Mouse (Mus musculus) frontal cortex, postnatal 25 days (tissue): ENCODE results near the gene Ap4e1.

Experiments
- DNase-seq, 2 experiments: peaks; one replicate each; pipeline ENCODE4 v3.0.0; 2022; ENCODE audit warnings: low spot score in 2 of 2

Ap4e1 gene

GRCm38 (mm10) chr2:127008469-127008998 is at the start of gene Ap4e1:
Gene Ap4e1 (plus strand): TSS chr2:127008717.
- peak; percentile 97 to 98 for DNase-seq

DNA sequence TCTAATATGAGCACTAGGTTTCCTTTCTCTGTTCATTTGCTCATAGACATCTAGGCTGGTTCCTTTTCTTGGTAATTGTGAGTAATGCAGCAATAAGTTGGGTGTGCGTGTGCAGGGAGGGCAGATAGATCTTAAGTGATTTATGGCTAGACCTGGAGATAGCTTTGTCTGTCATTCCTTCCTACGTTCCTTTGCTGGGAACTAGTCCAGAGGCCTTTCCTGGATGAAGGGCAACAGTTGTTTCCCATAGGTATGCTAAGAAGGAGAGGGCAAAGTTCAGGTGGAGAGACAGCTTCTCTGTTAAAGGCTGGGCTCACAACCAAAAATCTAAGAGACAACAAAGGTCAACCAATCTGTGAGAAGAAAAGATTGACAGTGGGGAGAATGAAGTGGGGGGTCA is 46.8 kb upstream of the Ap4e1 start:
- no peak for DNase-seq

- no peak for DNase-seq
These were observed 31.1 kb upstream of the Ap4e1 start for GRCm38 (mm10) chr2:126977428-126977827.

- no peak for DNase-seq
These were observed 25.3 kb upstream of the Ap4e1 start for GRCm38 (mm10) chr2:126983221-126983620.

DNA sequence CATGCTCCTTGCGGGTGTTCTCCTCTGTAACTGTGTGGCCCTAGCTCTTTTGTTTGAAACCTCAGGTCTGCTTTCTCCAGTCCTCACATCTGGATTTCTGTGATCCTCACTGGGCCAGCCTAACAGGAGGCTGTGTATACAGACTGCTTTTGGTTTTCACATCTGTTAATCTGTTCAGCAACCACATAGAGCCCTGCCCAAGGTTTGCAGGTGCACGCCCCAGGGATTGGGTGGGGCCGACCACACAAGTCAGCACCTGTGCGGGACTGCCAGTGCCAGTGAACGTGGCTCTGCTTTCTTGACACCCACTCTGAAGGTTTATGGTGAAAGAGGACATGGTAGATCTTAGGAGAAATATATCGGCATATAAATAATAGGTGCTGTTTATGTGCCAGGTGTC is 18.6 kb upstream of the Ap4e1 start:
- no peak for DNase-seq

DNA sequence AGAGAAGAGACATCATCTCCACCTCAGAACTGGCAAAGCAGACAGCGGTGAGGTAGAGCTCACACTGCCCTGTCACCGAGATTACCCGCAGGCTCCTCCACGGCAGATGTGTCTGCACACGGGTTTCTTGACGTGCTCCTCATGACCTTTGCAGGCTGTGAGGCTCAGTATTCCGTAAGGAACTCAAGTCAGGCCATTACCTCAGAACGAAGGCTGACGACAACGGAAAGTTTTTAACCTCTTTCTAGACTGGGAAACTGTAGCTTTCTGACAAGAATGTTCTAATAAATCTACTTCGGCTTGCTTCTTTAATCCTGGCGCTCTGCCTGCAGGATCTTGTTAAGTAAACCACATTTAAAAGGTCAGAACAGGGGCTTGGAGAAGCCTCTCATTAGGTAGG is 15.8 kb upstream of the Ap4e1 start:
- DNase-seq, result no peak

GRCm38 (mm10) chr2:126994384-126995166 is 13.9 kb upstream of the Ap4e1 start:
- DNase-seq, result no peak

GRCm38 (mm10) chr2:126996737-126997136 is 11.8 kb upstream of the Ap4e1 start:
- peak; percentile 11 to 33 for DNase-seq

GRCm38 (mm10) chr2:126998219-126998618 is 10.3 kb upstream of the Ap4e1 start:
- DNase-seq, result no peak

DNA sequence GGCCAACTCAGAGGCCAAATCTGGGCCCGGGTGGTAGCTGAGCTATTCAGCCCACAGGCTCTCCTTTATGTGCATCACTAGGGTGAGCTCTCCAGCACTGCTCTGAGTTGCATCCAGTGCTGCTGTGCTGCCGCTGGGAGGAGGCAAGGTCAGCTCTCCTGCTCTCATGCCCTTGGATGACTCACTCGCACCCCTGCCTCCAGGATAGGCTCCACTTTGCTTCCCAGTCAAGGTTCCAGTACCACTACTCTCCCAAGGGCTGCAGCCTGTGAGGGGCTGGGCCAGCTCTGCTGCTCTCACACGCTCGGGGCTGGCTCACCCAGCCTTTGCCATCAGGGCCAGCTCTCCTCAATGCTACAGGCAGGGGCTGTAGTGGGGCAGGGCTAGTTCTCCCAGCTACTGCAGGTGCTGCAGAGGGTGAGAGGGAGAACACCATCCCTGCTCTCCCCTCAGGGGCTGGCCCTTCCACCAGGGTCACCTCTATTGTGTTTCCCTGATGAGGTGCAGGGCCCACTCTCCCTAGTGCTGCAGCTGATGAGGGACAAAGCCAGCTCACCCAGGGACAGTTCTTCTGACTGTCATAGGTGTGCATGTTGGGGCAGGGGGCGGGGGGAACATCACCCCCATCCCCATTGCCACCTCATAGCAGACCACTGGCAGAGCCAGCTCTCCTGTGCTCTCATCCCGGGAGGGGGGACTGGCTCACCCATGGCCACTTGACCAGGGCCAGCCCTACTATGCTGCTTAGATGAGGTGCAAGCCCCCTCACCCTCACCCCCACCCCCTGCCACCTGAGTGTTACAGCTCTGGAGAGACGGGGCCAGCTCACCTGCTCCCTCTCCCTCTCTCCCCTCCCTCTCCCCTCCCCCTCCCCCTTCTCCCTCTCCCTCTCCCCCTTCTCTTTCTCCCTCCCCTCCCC is 7.9 kb upstream of the Ap4e1 start:
- no peak for DNase-seq

DNA sequence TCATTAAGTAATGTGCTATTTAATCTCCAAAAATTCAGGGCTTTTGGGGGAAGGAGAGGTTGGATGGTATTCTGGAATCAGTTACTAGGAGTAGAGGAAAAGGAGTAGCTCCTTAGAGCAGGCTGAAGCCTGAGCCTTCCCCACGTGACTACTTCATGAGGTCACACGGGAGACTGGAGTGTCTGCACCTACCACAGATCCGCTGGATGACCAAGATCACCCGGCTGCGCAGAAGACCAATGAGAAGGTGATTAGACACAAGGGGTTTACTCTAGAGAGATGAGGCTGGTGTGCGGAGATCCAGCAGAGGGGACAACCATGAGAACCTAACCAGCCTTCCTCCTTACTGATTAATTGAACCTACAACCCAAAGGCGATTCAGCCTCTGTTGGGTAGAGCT is 4.5 kb upstream of the Ap4e1 start:
- DNase-seq, result no peak

DNA sequence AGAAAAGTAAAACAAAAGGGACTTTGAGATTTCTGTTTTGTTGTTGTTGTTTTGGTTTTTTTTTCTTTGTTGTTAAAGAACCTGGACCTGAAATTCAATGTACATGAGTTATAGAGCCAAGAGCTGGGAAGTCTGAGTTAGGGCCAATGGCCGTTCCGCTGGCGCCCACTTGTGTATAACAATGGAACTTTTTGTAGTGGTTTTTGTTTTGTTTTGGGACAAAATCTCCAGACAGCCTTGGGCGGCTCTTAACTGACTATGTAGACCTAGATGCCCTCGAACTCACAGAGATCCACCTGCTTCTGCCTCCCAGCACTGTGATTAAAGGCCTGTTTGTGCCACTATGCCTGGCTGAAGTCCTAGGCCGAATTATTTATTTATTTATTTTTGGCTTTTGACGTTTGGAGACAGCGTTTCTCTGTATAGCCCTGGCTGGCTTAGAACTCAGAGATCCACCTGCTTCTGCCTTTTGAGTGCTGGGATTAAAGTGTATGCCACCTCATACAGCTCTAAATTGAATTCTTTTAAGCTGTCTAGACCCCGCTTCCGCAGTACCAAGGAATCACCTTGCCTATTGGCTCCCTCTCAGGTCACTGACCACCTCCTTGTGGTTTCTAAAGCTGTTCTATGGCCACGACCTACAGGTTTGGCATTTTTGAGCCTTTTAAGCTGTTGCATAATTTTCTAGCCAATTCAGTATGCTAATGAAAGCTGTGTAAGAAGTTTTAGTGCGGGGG is 1.7 kb upstream of the Ap4e1 start:
- no peak for DNase-seq

DNA sequence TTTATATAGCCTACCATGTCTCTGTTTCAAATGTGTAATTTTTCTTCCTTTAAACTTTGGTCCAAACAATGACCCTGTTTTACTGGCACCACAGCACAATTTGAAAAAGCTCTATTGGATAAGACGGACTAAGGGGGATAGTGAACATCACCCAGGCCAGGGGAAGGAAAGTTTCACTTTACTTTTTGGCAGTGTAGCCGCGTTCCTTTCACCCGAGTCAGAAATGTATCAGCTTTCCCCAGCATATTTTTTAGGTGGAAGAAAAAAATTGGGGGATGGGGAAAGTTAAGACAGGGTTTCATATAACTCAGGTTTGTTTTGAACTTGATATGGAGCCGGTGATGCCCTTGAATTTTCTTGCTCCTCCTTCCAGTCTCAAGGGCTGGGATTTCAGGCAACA is 1.0 kb upstream of the Ap4e1 start:
- no peak for DNase-seq

DNA sequence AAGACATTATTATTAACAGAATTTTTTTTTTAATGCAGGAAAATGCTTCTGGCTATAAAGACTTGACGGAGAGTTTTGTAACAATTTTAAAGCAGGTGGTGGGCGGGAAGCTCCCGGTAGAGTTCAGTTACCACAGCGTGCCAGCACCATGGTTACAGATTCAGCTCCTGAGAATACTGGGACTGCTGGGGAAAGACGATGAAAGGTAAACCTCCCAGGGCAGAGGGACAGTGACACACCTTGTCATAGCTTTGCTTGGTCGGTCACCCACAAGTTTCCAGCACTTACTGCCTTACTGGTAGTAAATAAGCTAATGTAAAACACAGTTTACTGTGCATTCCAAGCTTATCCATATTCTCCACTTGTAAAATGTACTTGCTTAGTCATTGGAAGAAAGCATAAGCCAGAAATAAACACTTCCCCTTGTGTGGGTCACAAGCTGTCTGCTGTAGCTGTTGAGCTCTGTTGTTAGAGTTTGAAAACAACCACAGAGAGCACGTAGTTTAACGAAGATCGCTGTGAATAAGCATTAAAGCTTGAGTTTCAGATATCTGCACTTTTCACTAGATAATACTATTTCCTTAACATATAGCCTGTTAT is 26.6 kb downstream of the Ap4e1 start:
- DNase-seq, result peak; percentile 12 to 27

GRCm38 (mm10) chr2:127037299-127037698 is 28.8 kb downstream of the Ap4e1 start:
- no peak for DNase-seq

DNA sequence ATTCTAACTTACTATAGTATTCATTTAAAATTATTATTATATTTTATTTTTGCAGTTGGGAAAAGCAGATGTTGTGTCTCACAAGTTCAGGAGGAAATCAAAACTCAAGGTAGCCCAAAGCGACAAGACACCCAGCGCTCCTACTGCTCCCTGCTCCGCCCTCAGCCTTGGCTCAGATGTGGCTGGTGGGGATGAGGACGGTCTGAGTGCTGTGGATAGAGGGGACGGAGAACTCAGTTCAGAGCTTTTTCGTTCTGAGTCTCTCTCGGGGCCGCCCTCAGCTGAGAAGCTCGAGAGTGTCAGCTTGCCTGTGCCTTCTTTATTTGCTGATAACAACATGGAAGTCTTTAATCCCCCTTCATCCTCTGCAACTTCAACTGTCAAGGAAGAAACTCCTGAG is 53.0 kb downstream of the Ap4e1 start:
- DNase-seq, result no peak

- DNase-seq, result no peak
These were observed 60.3 kb downstream of the Ap4e1 start for GRCm38 (mm10) chr2:127068806-127069205.

GRCm38 (mm10) chr2:127069781-127070434 is 61.4 kb downstream of the Ap4e1 start:
- DNase-seq, result no peak

DNA sequence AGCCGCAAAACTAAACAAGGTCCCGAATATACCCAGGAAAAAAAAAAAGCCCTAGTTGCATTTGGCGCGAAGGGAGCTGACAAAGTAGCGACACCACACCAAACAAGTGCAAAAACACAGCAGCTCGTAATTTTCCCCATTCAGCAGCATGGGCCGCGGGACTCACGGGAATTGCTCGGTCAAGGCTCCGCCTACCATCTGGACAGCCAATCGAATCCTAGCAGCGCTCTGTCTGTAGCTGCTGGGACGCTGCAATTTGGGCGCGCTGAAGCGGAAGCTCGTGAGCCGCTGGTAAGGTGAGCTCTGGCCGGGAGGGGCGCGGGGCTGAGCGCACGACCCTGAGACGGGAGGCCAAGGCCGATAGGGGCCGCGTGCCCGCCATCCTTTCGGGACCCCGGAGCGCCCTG is 61.9 kb downstream of the Ap4e1 start, which contains the start of gene Blvra:
Gene Blvra, plus strand, starts transcription at position 231 of the 407 bp plus-strand sequence.
- DNase-seq, result peak; percentile 66 to 71

- DNase-seq, result no peak
These were observed 62.4 kb downstream of the Ap4e1 start for GRCm38 (mm10) chr2:127070879-127071278.

DNA sequence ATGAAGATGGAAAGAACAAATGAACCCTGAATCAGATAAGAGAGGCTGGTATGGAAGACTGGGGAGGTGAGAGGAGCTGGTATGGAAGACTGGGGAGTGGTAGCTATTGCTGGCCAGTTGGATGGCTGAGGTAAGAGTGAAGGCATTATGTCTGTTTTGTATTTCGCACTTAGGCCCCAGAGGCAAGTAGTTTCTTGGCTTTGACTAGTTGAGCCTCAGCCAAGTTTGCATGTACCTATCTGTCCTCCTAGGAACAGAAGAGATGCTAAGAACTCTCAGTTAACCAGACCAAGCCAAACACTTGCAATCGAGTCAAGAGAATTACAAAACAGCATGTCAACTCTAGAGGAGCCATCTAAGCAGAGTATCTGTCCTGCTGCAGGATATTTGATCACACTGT is 65.6 kb downstream of the Ap4e1 start:
- DNase-seq, result no peak
